Mouse (Mus musculus) heart, adult 2 months (tissue): ENCODE results near the gene Ppm1a.

ENCODE experiments used
- CTCF ChIP-seq: fragments of 200-600 bp; IDR thresholded peaks from 2 replicates; pipeline ENCODE4 v1.8.1; 2022; ENCODE audit warnings: antibody characterized with exemption, mild to moderate bottlenecking, moderate library complexity
- EP300 ChIP-seq: fragments of 200-500 bp; IDR thresholded peaks from 2 replicates; pipeline ENCODE4 v1.6.1; 2011; ENCODE audit warnings: low read depth, low read length, control low read depth; ENCODE audit not compliant: insufficient read depth
- POLR2A ChIP-seq: fragments of 200-500 bp; IDR thresholded peaks from 2 replicates; pipeline ENCODE4 v1.6.1; 2011; ENCODE audit warnings: mild to moderate bottlenecking, low read depth, low read length, control low read depth; ENCODE audit not compliant: insufficient read depth

DNA sequence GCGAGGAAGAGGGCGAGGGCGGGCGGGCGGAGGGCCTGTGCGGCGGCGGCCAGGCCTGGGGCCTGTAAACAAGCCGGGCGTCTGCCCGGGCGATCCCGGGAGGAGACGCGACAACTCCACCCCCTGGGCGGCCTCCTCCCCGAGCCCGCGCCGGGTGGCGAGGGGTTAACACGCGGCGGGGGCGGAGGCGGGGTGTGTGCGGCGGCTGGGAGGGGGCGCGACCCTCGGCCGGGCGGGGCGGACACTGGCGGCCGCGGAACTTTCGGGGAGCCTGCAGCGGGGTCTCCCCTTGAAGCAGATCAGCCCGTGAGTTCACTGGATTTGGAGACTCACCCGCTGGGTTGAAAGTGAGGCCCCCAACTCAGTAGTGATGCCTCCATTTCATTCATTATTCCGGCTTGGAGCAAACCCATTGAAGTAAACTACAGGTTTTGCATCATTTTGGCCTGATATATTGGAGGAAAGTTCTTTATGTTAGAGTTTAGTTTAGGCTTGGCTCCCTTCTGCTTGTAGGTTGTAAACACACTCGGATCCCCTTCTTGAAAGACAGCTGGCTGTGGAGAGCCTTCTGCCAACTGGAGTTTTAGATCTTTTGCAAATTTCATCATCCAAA lies 4.5 kb downstream of the Ppm1a start:
- TF ChIP-seq EP300 = no peak
- no peak for TF ChIP-seq CTCF
- TF ChIP-seq POLR2A = no peak
